Mouse (Mus musculus): ENCODE measurements around the gene Samd7. TPM values are rescaled to one million over a fixed set of nuclear protein-coding genes. Genes with fewer than 3 reads are reported as not detected.
A peak's percentile ranks its signal among the peaks of the same experiment; 100 is the strongest.

Gene Samd7
- total RNA-seq, 2 experiments from 2014 or later = not detected

GRCm38 (mm10) chr3:30742891-30743290 is 3.2 kb upstream of the Samd7 start:
- intact Hi-C loops (cut with DNase I) = no loop called here

GRCm38 (mm10) chr3:30748316-30748715 is 2.2 kb downstream of the Samd7 start:
- no peak for DNase-seq (ENCODE audit: extremely low spot score in 1 of 2, low spot score in 2 of 2)
- intact Hi-C loops (cut with DNase I) = no loop called here

More at GRCm38 (mm10) chr3:30742891-30743290, 3.2 kb upstream of the Samd7 start:
- DNase-seq (ENCODE audit: extremely low spot score in 1 of 2, low spot score in 2 of 2) = no peak

GRCm38 (mm10) chr3:30754696-30755095 is 8.6 kb downstream of the Samd7 start:
- intact Hi-C loops (cut with DNase I) = no loop called here
- DNase-seq (ENCODE audit: extremely low spot score in 1 of 2, low spot score in 2 of 2) = no peak

- DNase-seq (ENCODE audit: extremely low spot score in 1 of 2, low spot score in 2 of 2) = no peak
- intact Hi-C loops (cut with DNase I) = loop anchor here (10.0 kb wide), 1 partner anchor 610 kb away; no protein-coding TSS in a partner anchor
Observed at GRCm38 (mm10) chr3:30764877-30765276, 18.8 kb downstream of the Samd7 start.

GRCm38 (mm10) chr3:30765311-30766027 is 19.4 kb downstream of the Samd7 start:
- intact Hi-C loops (cut with DNase I) = loop anchor here (10.0 kb wide), 1 partner anchor 609 kb away; no protein-coding TSS in a partner anchor
- DNase-seq (ENCODE audit: extremely low spot score in 1 of 2, low spot score in 2 of 2) = no peak

- intact Hi-C loops (cut with DNase I) = loop anchor here (10.0 kb wide), 1 partner anchor 609 kb away; no protein-coding TSS in a partner anchor
- DNase-seq (ENCODE audit: extremely low spot score in 1 of 2, low spot score in 2 of 2) = no peak
Observed at GRCm38 (mm10) chr3:30766177-30766576, 20.1 kb downstream of the Samd7 start.

GRCm38 (mm10) chr3:30767271-30767670 is 21.2 kb downstream of the Samd7 start:
- DNase-seq (ENCODE audit: extremely low spot score in 1 of 2, low spot score in 2 of 2) = peak in 1 of 2 experiments; percentile 15
- intact Hi-C loops (cut with DNase I) = loop anchor here (10.0 kb wide), 1 partner anchor 608 kb away; no protein-coding TSS in a partner anchor

GRCm38 (mm10) chr3:30769755-30770515 is 23.8 kb downstream of the Samd7 start:
- intact Hi-C loops (cut with DNase I) = loop anchor here (10.0 kb wide), 1 partner anchor 605 kb away; no protein-coding TSS in a partner anchor
- DNase-seq (ENCODE audit: extremely low spot score in 1 of 2, low spot score in 2 of 2) = no peak

GRCm38 (mm10) chr3:30771560-30771959 is 25.5 kb downstream of the Samd7 start:
- DNase-seq (ENCODE audit: extremely low spot score in 1 of 2, low spot score in 2 of 2) = no peak
- intact Hi-C loops (cut with DNase I) = no loop called here

GRCm38 (mm10) chr3:30772631-30773030 is 26.5 kb downstream of the Samd7 start:
- intact Hi-C loops (cut with DNase I) = no loop called here
- no peak for DNase-seq (ENCODE audit: extremely low spot score in 1 of 2, low spot score in 2 of 2)

GRCm38 (mm10) chr3:30774677-30775076 is 28.6 kb downstream of the Samd7 start:
- intact Hi-C loops (cut with DNase I) = no loop called here
- no peak for DNase-seq (ENCODE audit: extremely low spot score in 1 of 2, low spot score in 2 of 2)

GRCm38 (mm10) chr3:30777984-30778383 is 31.9 kb downstream of the Samd7 start:
- DNase-seq (ENCODE audit: extremely low spot score in 1 of 2, low spot score in 2 of 2) = no peak
- intact Hi-C loops (cut with DNase I) = no loop called here

- DNase-seq (ENCODE audit: extremely low spot score in 1 of 2, low spot score in 2 of 2) = no peak
- intact Hi-C loops (cut with DNase I) = no loop called here
Observed at GRCm38 (mm10) chr3:30788531-30788930, 42.4 kb downstream of the Samd7 start.

GRCm38 (mm10) chr3:30792737-30793402 is 46.8 kb downstream of the Samd7 start, which contains the start of gene Sec62:
Gene Sec62 (plus strand): TSS chr3:30792875.
- intact Hi-C loops (cut with DNase I) = loop anchor here (5.0 kb wide), 3 partner anchors 56 to 191 kb away; partner anchors contain the start of gene Mynn

GRCm38 (mm10) chr3:30793403-30794221 is 47.5 kb downstream of the Samd7 start:
- peak in 1 of 2 experiments; percentile 4 for DNase-seq (ENCODE audit: extremely low spot score in 1 of 2, low spot score in 2 of 2)
- intact Hi-C loops (cut with DNase I) = loop anchor here (5.0 kb wide), 3 partner anchors 56 to 191 kb away; partner anchors contain the start of gene Mynn

More at GRCm38 (mm10) chr3:30792737-30793402, 46.8 kb downstream of the Samd7 start, which contains the start of gene Sec62:
- DNase-seq (ENCODE audit: extremely low spot score in 1 of 2, low spot score in 2 of 2) = peak; percentile 89 to 96

- intact Hi-C loops (cut with DNase I) = loop anchor here (5.0 kb wide), 2 partner anchors 155 to 195 kb away; no protein-coding TSS in a partner anchor
- DNase-seq (ENCODE audit: extremely low spot score in 1 of 2, low spot score in 2 of 2) = no peak
Observed at GRCm38 (mm10) chr3:30802171-30802570, 56.1 kb downstream of the Samd7 start.

GRCm38 (mm10) chr3:30812881-30813280 is 66.8 kb downstream of the Samd7 start:
- no peak for DNase-seq (ENCODE audit: extremely low spot score in 1 of 2, low spot score in 2 of 2)
- intact Hi-C loops (cut with DNase I) = loop anchor here (10.0 kb wide), 1 partner anchor 92 kb away; no protein-coding TSS in a partner anchor

All from left cerebral cortex, postnatal 10 days (tissue).